Mouse (Mus musculus): ENCODE data around the gene Leng1. TPM values are rescaled to one million over a fixed set of nuclear protein-coding genes. Genes with fewer than 3 reads are reported as not detected.
"Not testable (repeated sequence)": the region's sequence is repeated elsewhere in the genome, so short reads cannot be mapped to it uniquely, and the experiment has no call there.

Leng1 gene
- polyA plus RNA-seq, 1 experiment from 2014 or later: 19.0 TPM

GRCm38 (mm10) chr7:3703879-3704441 is 38.3 kb upstream of the Leng1 start, which contains the start of gene Rps9:
TSS of gene Rps9 (plus strand) at chr7:3703993.
- H3K9ac ChIP-seq: peak within 1 kb of the TSS; percentile 93
- peak within 1 kb of the TSS; percentile 96 for H3K4me2 ChIP-seq (replicated peaks)
- peak; percentile 94 for ATAC-seq (ENCODE audit: low FRiP score, low read depth)
- WGBS: under 1% methylated on average over 42 of the region's 42 CpGs
- peaks cover 57% of the 10 kb centered on the region for H3K36me3 ChIP-seq
- H3K4me1 ChIP-seq: peaks cover 14% of the 10 kb centered on the region
- H3K9me3 ChIP-seq: no peaks in the 10 kb centered on the region
- no peaks in the 10 kb centered on the region for H3K27me3 ChIP-seq
- H3K4me3 ChIP-seq: peak within 1 kb of the TSS; percentile 86
- peak within 1 kb of the TSS; percentile 94 for H3K27ac ChIP-seq

DNA sequence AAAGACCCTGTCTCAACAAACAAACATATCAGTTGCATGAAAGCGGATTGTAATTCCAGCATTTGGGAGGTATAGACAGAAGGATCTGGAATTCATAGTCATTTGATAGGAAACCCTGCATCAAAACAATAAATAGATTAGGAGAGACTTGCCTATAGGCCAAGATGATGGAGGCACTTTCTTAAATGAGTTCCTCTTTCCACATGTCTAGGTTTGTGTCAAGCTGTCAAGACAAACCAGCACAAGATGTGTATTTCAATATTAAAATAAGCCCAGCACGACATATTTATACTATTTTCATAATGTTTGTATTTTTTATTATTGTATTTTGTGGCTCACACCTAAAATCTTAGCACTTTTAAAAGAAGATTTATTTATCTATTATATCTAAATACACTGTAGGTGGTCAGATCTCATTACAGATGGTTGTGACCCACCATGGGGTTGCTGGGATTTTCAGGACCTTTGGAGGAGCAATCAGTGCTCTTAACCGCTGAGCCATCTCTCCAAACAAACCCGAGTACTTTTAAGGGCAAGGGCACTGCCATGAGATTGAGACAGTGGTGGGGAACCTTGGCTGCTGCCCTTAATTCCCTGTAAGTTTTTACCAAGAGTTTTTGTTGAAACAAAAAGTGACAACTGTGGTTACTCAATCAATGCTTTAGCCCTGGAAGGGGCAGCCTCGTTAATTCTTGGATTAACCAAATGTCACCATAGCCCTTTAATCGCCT is 37.7 kb upstream of the Leng1 start:
- H3K4me3 ChIP-seq: peak overlapping the region; percentile 86

GRCm38 (mm10) chr7:3698471-3698870 is 32.8 kb upstream of the Leng1 start:
- Histone ChIP-seq H3K4me1 (peaks cover 15% of the 10 kb centered on the region), H3K9ac (no peak overlapping the region), H3K4me2 (replicated peaks) (no peak overlapping the region), H3K27ac (no peak overlapping the region), H3K9me3 (no peaks in the 10 kb centered on the region), H3K4me3 (no peak overlapping the region), H3K27me3 (no peaks in the 10 kb centered on the region), H3K36me3 (peaks cover 57% of the 10 kb centered on the region)
- WGBS: 95% methylated on average over 6 of the region's 6 CpGs
- no peak for ATAC-seq (ENCODE audit: low FRiP score, low read depth)

More for the DNA sequence above, 37.7 kb upstream of the Leng1 start:
- Histone ChIP-seq H3K27ac (peak overlapping the region; percentile 94), H3K27me3 (no peaks in the 10 kb centered on the region), H3K36me3 (peaks cover 63% of the 10 kb centered on the region), H3K4me1 (peaks cover 14% of the 10 kb centered on the region), H3K9ac (peak overlapping the region; percentile 93), H3K9me3 (no peaks in the 10 kb centered on the region), H3K4me2 (replicated peaks) (peak overlapping the region; percentile 96)
- peak; percentile 34 for ATAC-seq (ENCODE audit: low FRiP score, low read depth)
- 22% methylated on average over 6 of the region's 6 CpGs for WGBS

DNA sequence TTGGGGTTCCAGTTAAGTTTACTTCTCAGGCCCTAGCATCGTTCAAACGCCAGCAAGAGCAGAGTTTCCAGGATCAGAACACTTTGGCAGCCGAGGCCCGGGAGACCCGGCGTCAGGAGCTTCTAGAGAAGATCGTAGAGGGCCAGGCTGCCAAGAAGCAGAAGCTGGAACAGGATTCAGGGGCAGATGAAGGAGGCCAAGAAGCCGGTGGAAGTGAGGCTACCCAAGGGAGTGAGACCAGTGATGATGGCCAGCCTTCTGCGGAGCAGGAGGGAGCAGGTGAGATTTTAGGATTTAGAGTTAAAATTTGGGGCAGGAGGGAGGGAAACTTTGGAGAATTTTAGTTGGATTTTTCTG is 29.3 kb upstream of the Leng1 start:
- Histone ChIP-seq H3K4me3 (peak overlapping the region; percentile 84), H3K4me1 (peaks cover 27% of the 10 kb centered on the region), H3K4me2 (replicated peaks) (peak overlapping the region; percentile 84), H3K9ac (peak overlapping the region; percentile 94), H3K27ac (peak overlapping the region; percentile 97), H3K36me3 (peaks cover 53% of the 10 kb centered on the region)
- WGBS: 3% methylated on average over 9 of the region's 9 CpGs
- ATAC-seq (ENCODE audit: low FRiP score, low read depth); H3K27me3 ChIP-seq; H3K9me3 ChIP-seq: not testable (repeated sequence)

DNA sequence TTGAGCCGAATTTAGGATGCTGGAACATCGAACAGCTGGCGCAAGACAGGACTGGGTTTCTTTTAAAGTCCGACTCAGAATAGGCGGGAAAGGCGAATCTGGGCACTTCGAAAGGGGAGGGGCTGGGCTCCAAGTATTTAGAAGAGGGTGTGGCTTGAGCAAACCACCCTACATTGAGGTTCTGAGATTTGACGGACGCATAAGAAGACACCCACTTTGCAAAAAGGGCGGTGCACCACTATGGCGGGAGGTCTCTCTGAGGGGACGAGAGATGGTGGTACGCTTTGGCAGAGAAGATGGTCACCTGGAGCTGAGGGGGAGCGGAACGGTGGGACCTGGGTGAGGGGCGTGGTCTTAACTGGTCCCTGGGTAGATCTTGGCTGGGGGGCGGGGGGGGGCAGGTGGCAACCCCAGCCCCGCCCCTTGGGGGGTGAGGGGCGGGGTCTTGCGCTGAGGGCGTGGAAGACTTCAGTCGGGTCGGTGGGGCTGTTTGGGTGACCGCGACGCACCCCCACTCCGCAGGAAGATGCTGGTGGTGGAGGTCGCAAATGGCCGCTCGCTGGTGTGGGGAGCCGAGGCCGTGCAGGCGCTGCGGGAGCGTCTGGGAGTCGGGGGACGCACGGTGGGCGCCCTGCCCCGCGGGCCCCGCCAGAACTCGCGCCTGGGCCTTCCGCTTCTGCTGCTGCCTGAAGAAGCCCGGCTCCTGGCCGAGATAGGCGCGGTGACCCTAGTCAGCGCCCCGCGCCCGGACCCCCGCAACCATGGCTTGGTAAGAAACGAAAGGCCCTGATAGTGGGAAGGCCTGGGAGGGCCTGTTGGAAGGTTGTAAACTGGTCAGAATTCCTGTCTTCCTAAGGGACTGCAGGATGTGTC is 28.7 kb upstream of the Leng1 start:
- WGBS: under 1% methylated on average over 54 of the region's 55 CpGs
- Histone ChIP-seq H3K4me1 (peaks cover 27% of the 10 kb centered on the region), H3K9me3 (no peaks in the 10 kb centered on the region), H3K4me2 (replicated peaks) (peak overlapping the region; percentile 84), H3K9ac (peak overlapping the region; percentile 94), H3K36me3 (peaks cover 48% of the 10 kb centered on the region), H3K4me3 (peak overlapping the region; percentile 84), H3K27me3 (no peaks in the 10 kb centered on the region), H3K27ac (peak overlapping the region; percentile 97)
- peak; percentile 66 for ATAC-seq (ENCODE audit: low FRiP score, low read depth)

- no peaks in the 10 kb centered on the region for H3K27me3 ChIP-seq
- H3K27ac ChIP-seq: peak overlapping the region; percentile 97
- ATAC-seq (ENCODE audit: low FRiP score, low read depth): no peak; the same call in 1 of the 2 replicates
- 0% methylated on average over 18 of the region's 18 CpGs for WGBS
- H3K4me2 ChIP-seq (replicated peaks): peak overlapping the region; percentile 84
- H3K4me1 ChIP-seq: peaks cover 27% of the 10 kb centered on the region
- peaks cover 47% of the 10 kb centered on the region for H3K36me3 ChIP-seq
- no peaks in the 10 kb centered on the region for H3K9me3 ChIP-seq
- peak overlapping the region; percentile 94 for H3K9ac ChIP-seq
- peak overlapping the region; percentile 84 for H3K4me3 ChIP-seq
Observed at GRCm38 (mm10) chr7:3693809-3694075, 28.1 kb upstream of the Leng1 start.

DNA sequence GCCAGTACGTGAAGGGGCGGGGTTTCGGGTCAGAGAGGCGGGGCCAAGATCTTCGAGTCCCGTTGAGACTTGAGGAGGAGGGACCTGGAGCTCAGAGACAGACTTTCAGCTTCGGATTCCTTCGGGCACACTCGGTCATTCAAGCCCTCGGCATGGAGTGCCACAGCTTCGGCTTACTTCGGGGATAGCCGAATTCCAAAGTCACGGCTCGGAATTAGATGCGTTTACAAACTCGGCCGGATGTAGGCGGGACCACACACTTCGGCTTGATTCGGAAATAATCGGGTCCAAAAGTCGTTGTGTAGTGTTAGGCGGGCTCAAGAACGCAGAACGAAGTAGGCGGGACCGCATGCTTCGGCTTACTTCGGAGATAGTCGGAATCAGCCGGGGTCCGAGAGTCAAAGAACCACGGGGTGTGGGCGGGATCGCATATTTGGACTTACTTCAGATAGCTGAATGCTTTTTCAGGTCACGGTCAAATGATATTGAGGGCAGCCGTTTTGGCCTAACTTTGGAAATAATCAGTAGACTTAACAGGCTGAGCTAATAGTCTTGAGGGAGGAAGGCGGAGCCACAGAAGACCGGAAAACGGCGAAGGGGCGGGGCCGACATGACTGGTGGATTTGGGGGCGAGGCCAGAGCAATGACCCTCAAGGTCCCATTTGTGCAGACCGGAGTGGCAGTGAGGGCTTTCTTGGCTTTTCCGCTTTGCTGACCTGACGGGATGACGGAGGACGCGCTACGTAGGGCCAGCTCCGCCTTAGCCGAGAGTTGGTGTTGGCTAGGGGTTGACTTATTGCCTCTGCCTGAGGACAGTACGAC is 27.6 kb upstream of the Leng1 start, which contains the start of gene Mboat7:
Gene Mboat7 (minus strand): TSS at position 537 of the 822 bp plus-strand sequence.
- Histone ChIP-seq H3K27me3 (no peaks in the 10 kb centered on the region), H3K9ac (peak within 1 kb of the TSS; percentile 94), H3K4me1 (peaks cover 27% of the 10 kb centered on the region), H3K27ac (peak within 1 kb of the TSS; percentile 97), H3K9me3 (no peaks in the 10 kb centered on the region), H3K4me2 (replicated peaks) (peak within 1 kb of the TSS; percentile 84), H3K4me3 (peak within 1 kb of the TSS; percentile 84), H3K36me3 (peaks cover 47% of the 10 kb centered on the region)
- ATAC-seq (ENCODE audit: low FRiP score, low read depth): peak; percentile 91
- under 1% methylated on average over 55 of the region's 55 CpGs for WGBS

DNA sequence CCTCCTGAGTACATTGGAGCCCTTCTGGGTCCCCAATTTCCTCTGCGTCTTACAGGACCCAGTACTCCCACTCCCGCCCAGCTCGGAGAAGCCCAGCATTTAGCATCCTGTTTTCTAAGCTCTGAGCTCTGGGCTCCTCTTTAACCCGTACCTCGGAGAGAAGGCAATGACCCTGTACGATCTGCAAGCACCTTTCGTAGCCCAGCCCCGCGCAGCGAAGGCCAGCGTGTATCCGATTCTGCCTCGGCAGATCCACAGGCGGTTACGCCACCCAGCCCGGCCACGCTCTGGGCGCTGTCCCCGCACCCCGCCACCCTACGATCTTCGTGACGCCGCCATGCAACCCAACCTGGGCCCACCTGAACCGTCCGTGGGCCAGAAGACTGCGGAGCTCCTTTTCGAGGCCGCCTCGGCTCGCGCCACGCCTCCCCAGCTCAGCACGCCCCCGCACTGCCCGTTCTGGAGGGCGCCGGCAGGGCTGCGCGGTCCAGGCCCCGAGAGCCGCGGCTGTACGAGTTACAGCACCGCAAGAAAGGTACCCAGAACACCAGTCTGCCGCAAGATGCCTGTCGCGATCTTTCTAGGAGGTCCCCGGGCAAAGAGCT is 26.8 kb upstream of the Leng1 start, which contains the start of gene Tsen34:
Gene Tsen34 (plus strand): TSS at position 482 of the 605 bp plus-strand sequence.
- ATAC-seq (ENCODE audit: low FRiP score, low read depth): peak; percentile 65

GRCm38 (mm10) chr7:3691919-3692318 is 26.3 kb upstream of the Leng1 start:
- H3K4me3 ChIP-seq: peak overlapping the region; percentile 84
- peak overlapping the region; percentile 97; the same call in 1 of the 2 replicates for H3K27ac ChIP-seq
- peaks cover 27% of the 10 kb centered on the region for H3K4me1 ChIP-seq
- no peaks in the 10 kb centered on the region for H3K27me3 ChIP-seq
- H3K9ac ChIP-seq: peak overlapping the region; percentile 94
- H3K36me3 ChIP-seq: peaks cover 47% of the 10 kb centered on the region
- H3K9me3 ChIP-seq: no peaks in the 10 kb centered on the region
- H3K4me2 ChIP-seq (replicated peaks): peak overlapping the region; percentile 84
- no peak for ATAC-seq (ENCODE audit: low FRiP score, low read depth)
- WGBS: 30% methylated on average over 3 of the region's 3 CpGs

More for the DNA sequence above, 26.8 kb upstream of the Leng1 start, which contains the start of gene Tsen34:
- Histone ChIP-seq H3K36me3 (peaks cover 47% of the 10 kb centered on the region), H3K9ac (peak within 1 kb of the TSS; percentile 94), H3K27ac (peak within 1 kb of the TSS; percentile 97), H3K4me1 (peaks cover 27% of the 10 kb centered on the region), H3K27me3 (no peaks in the 10 kb centered on the region), H3K9me3 (no peaks in the 10 kb centered on the region), H3K4me2 (replicated peaks) (peak within 1 kb of the TSS; percentile 84), H3K4me3 (peak within 1 kb of the TSS; percentile 84)
- WGBS: under 1% methylated on average over 49 of the region's 49 CpGs

- no peak overlapping the region for H3K4me2 ChIP-seq (replicated peaks)
- no peaks in the 10 kb centered on the region for H3K27me3 ChIP-seq
- no peak for ATAC-seq (ENCODE audit: low FRiP score, low read depth)
- peaks cover 82% of the 10 kb centered on the region for H3K36me3 ChIP-seq
- no peaks in the 10 kb centered on the region for H3K9me3 ChIP-seq
- H3K4me3 ChIP-seq: no peak overlapping the region
- no peak overlapping the region for H3K27ac ChIP-seq
- WGBS: 80% methylated on average over 31 of the region's 31 CpGs
- H3K4me1 ChIP-seq: no peaks in the 10 kb centered on the region
- no peak overlapping the region for H3K9ac ChIP-seq
Observed at GRCm38 (mm10) chr7:3685400-3686187, 20.0 kb upstream of the Leng1 start.
